Mouse (Mus musculus): ENCODE measurements at regions not wholly inside any gene's neighbourhood (a gene's known extent, or its start where the extent isn't known, plus 50 kb on each side); places are given as distances from the start of the nearest gene placed in this dataset.

DNA sequence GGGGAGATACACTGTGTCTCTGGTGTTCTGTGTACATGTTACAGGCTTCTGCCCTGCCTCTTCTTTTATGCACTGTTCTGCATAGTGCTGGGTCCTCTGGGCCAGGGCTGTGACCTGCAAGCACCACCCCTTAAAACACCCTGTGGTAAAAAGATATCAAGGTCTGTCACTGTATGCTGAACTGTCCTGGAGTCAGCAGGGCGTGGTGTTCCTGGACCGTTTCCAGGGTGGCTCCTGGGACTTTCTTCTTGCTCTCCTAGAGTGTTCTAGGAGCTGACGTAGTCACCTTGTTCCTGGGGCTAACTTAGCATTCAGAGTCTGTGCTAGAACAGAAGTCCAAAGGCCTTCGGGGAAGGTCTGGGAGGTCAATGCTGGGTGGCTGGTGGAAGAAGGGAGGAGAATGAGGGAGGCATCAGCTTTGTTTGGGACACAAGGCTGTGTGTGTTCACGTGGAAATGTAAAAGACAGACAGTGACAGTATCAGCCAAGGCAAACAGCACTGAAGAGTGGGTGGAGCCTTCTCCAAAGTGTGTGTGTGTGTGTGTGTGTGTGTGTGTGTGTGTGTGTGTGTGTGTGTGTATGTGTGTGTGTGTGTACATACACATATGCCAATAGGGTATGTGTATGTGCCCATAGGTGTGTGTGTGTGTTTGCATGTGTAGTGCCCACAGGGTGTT, 133.0 kb downstream of the Gadd45g start:
- TF ChIP-seq CTCF (IDR thresholded peaks at IDR 0.05; ENCODE audit: borderline replicate concordance, insufficient read depth, low read depth, low read length) (no peak), POLR2A (IDR thresholded peaks at IDR 0.05; ENCODE audit: borderline replicate concordance, insufficient read depth, low read length) (no peak)
